Mouse (Mus musculus) forebrain, postnatal 0 days (tissue): ENCODE data around the gene Hhat. TPM values are rescaled to one million over a fixed set of nuclear protein-coding genes. Genes with fewer than 3 reads are reported as not detected.

Experiments
- ATAC-seq: fragments of 200-750 bp; cut with Nextera tagmentation; 2 replicates; pipeline ENCODE4 v1.8.0; 2017; ENCODE audit warnings: mild to moderate bottlenecking, moderate library complexity
- DNase-seq: peaks from one replicate; pipeline ENCODE4 v3.0.0-alpha.2; 2015
- H3K27ac ChIP-seq: fragments of 300-500 bp; sonication (generic); 2 replicates; pipeline ENCODE4 v1.5.1; 2014; ENCODE audit warnings: low read depth, mild to moderate bottlenecking, antibody characterized with exemption, low read length, moderate library complexity, mixed read lengths
- H3K27me3 ChIP-seq: fragments of 300-500 bp; sonication (generic); 2 replicates; pipeline ENCODE4 v1.6.1; 2014; ENCODE audit warnings: mild to moderate bottlenecking, low read length, mixed read lengths; ENCODE audit not compliant: insufficient read depth
- H3K36me3 ChIP-seq: fragments of 300-500 bp; sonication (generic); 2 replicates; pipeline ENCODE4 v1.6.1; 2014; ENCODE audit warnings: mild to moderate bottlenecking, moderate library complexity; ENCODE audit not compliant: insufficient read depth
- H3K4me1 ChIP-seq: fragments of 300-500 bp; sonication (generic); 2 replicates; pipeline ENCODE4 v1.6.1; 2014; ENCODE audit warnings: antibody characterized with exemption; ENCODE audit not compliant: insufficient read depth
- H3K4me2 ChIP-seq: fragments of 300-500 bp; sonication (generic); 2 replicates; pipeline ENCODE4 v1.6.1; 2014; ENCODE audit warnings: low read depth, mild to moderate bottlenecking, moderate library complexity
- H3K4me3 ChIP-seq: fragments of 300-500 bp; sonication (generic); 2 replicates; pipeline ENCODE4 v1.5.1; 2014; ENCODE audit warnings: low read depth, low read length, mixed read lengths
- H3K9ac ChIP-seq: fragments of 300-500 bp; sonication (generic); 2 replicates; pipeline ENCODE4 v1.6.1; 2014; ENCODE audit warnings: mild to moderate bottlenecking
- H3K9me3 ChIP-seq: fragments of 300-500 bp; sonication (generic); 2 replicates; pipeline ENCODE4 v1.6.1; 2016; ENCODE audit warnings: low read length
- CTCF ChIP-seq: sonication (generic); IDR thresholded peaks from 2 replicates; pipeline ENCODE4 v1.5.1; 2016; ENCODE audit warnings: antibody characterized with exemption, control low read depth, low read depth
- WGBS: fragments of 180-500 bp; shearing (Covaris S2); extraction: QIAGEN DNeasy Blood & Tissue Kit; methylation state at CpG from one replicate; pipeline ENCODE4 v1.1.7; 2014; 5-methylcytosine and 5-hydroxymethylcytosine counted together
- polyA plus RNA-seq: library from polyadenylated mRNA; unstranded; fragments of >200 nt; fragmentation: Nextera tagmentation; extraction: Ambion mirVana; gene quantifications from 2 replicates; pipeline ENCODE4 v1.2.1, GENCODE M21; 2015
- total RNA-seq: library from RNA; depleted of rRNA; stranded (reverse); fragments of >200 nt; gene quantifications from 2 replicates; pipeline ENCODE4 v1.2.3, GENCODE M21; 2014

Gene Hhat
- total and polyA plus RNA-seq, 2 experiments from 2014 or later = 1.8 to 2.6 TPM

DNA sequence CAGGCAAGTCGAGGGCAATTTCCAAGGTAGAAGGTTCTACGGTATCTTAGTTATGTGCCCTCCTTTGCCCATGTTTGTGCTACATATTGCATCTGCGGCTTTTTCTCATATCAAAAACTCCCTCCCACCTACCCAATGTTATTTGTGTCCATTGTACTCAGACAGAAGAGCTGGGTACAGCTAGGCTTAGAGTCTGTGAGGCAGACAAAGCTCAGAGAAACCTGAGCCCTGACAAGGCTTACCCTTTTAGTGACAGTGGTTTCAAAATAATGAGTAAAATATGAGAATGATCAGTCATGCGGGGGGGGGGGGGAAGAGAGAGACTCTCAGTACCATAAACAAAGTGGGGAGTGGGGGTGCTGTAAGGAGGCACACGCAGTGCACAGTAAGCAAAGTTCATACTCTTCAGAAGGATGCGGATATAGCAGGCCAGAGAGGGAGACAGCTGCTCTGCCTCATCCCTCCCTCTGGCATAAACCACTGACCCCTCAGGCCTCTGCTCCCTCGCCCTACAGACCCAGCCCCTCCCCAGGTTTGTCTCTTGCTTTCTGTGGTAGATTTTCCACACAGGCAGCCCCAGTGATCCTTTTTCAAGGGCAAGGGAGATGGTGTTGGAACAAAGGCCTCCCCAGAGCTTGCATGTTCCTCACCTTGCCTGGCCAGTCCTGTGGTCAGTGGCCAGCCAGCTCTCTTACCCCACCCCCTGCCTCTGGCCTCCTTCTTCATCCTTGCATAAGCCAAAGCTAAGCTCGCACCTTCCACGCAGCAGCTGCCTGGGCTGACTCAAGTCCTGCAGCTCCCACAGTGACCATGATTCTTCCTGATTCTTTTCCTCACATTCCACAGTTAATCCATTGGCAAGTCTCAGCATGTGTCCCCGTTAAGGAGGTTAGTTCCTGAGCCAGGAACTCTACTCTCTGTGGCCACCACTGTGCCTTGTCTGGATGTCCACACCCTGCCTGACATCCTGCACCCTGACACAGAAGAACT, 35.4 kb upstream of the Hhat start:
- Histone ChIP-seq H3K27ac (no peak overlapping the region), H3K4me2 (no peak overlapping the region), H3K9me3 (no peaks in the 10 kb centered on the region), H3K27me3 (no peaks in the 10 kb centered on the region), H3K9ac (no peak overlapping the region), H3K4me1 (no peaks in the 10 kb centered on the region), H3K4me3 (no peak overlapping the region), H3K36me3 (no peaks in the 10 kb centered on the region)
- no peak for DNase-seq
- no peak for TF ChIP-seq CTCF
- no peak for ATAC-seq
- WGBS = 58% methylated on average over 9 of the region's 10 CpGs

- H3K36me3 ChIP-seq = no peaks in the 10 kb centered on the region
- no peaks in the 10 kb centered on the region for H3K4me1 ChIP-seq
- no peaks in the 10 kb centered on the region for H3K27me3 ChIP-seq
- H3K27ac ChIP-seq = no peak overlapping the region
- 81% methylated on average over 8 of the region's 8 CpGs for WGBS
- TF ChIP-seq CTCF = no peak
- H3K4me3 ChIP-seq = no peak overlapping the region
- no peaks in the 10 kb centered on the region for H3K9me3 ChIP-seq
- ATAC-seq (no peak), DNase-seq (no peak)
- no peak overlapping the region for H3K4me2 ChIP-seq
- H3K9ac ChIP-seq = no peak overlapping the region
Measured at GRCm38 (mm10) chr1:192800338-192800737, 29.3 kb upstream of the Hhat start.

DNA sequence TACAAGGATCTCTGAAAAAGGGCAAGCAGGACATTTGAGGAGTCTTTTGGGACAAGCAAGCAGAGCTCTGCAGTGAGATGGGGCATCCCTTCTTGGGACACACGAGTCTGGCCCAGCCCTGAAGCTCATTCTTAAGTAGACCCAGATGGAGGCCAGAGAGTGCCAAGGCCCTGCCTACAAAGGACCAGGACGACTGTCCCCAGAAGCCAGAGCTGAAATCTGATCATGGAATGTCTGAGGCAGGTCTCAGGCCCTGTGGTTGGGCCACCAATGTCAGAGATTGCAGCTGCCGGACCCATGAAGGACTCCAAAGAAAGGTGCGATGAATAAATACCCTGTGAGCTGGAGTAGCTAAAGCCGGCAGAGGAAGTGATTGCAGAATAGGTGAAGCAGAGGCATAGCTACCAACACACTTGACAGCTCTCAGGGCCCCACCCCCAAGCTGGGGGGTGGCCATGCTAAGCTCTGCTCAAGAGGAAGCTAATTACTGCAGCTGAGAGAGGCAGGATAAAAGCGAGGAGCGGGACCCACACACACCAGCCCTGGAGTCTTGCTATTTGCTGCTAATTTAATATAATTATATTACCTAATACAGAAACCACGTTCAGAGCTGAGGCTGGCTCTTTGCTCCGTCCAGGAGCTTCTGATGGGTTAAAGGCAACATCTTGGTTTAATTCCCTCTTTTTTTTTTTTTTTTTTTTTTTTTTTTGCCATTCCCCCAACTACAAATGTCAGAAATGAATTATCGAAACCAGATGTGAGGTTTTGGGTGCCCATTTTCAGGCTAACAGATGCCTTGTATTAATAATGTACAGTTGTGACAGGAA, 28.4 kb upstream of the Hhat start:
- no peak for TF ChIP-seq CTCF
- H3K27me3 ChIP-seq = no peaks in the 10 kb centered on the region
- no peak overlapping the region for H3K4me3 ChIP-seq
- ATAC-seq = peak; percentile 86
- WGBS = 18% methylated on average over 10 of the region's 10 CpGs
- DNase-seq = no peak
- H3K9ac ChIP-seq = no peak overlapping the region
- no peak overlapping the region for H3K4me2 ChIP-seq
- peak overlapping the region; percentile 29; the same call in 1 of the 2 replicates for H3K27ac ChIP-seq
- no peaks in the 10 kb centered on the region for H3K4me1 ChIP-seq
- H3K36me3 ChIP-seq = no peaks in the 10 kb centered on the region
- H3K9me3 ChIP-seq = no peaks in the 10 kb centered on the region

- WGBS = 76% methylated on average over 16 of the region's 16 CpGs
- no peaks in the 10 kb centered on the region for H3K36me3 ChIP-seq
- H3K27me3 ChIP-seq = no peaks in the 10 kb centered on the region
Measured at GRCm38 (mm10) chr1:192798212-192799164, 27.5 kb upstream of the Hhat start.

GRCm38 (mm10) chr1:192797011-192797274, 25.9 kb upstream of the Hhat start:
- H3K9me3 ChIP-seq = no peaks in the 10 kb centered on the region
- H3K27ac ChIP-seq = peak overlapping the region; percentile 69; the same call in 1 of the 2 replicates
- 47% methylated on average over 3 of the region's 3 CpGs for WGBS
- no peak overlapping the region for H3K9ac ChIP-seq
- DNase-seq (no peak), ATAC-seq (peak; percentile 19)
- 0 out of 2 replicates have a peak, but pooled peaks cover 3% of the 10 kb centered on the region for H3K4me1 ChIP-seq
- no peak for TF ChIP-seq CTCF
- H3K36me3 ChIP-seq = no peaks in the 10 kb centered on the region
- no peak overlapping the region for H3K4me2 ChIP-seq
- no peak overlapping the region for H3K4me3 ChIP-seq
- no peaks in the 10 kb centered on the region for H3K27me3 ChIP-seq

More at GRCm38 (mm10) chr1:192798212-192799164, 27.5 kb upstream of the Hhat start:
- Histone ChIP-seq H3K4me3 (no peak overlapping the region), H3K9ac (no peak overlapping the region), H3K4me1 (no peaks in the 10 kb centered on the region), H3K9me3 (no peaks in the 10 kb centered on the region), H3K4me2 (no peak overlapping the region), H3K27ac (no peak overlapping the region)
- DNase-seq (no peak), ATAC-seq (no peak)
- TF ChIP-seq CTCF = no peak
